Mouse (Mus musculus): ENCODE measurements around the gene Lama1. TPM values are rescaled to one million over a fixed set of nuclear protein-coding genes. Genes with fewer than 3 reads are reported as not detected.
"Not testable (repeated sequence)": the region's sequence is repeated elsewhere in the genome, so short reads cannot be mapped to it uniquely, and the experiment has no call there.

Gene Lama1
- polyA plus RNA-seq, 1 experiment from 2014 or later: 5.0 TPM

GRCm38 (mm10) chr17:67722578-67722977 lies 25.5 kb downstream of the Lama1 start:
- ATAC-seq (replicated peaks): peak; percentile 30; the same call in 1 of the 2 replicates
- no peaks in the 10 kb centered on the region for H3K36me3 ChIP-seq
- H3K4me2 ChIP-seq (replicated peaks): no peak overlapping the region
- H3K9ac ChIP-seq (replicated peaks): no peak overlapping the region
- H3K4me1 ChIP-seq: peaks cover 19% of the 10 kb centered on the region
- H3K4me3 ChIP-seq: no peak overlapping the region
- H3K9me3 ChIP-seq: no peaks in the 10 kb centered on the region
- H3K27me3 ChIP-seq: no peaks in the 10 kb centered on the region
- peak overlapping the region; percentile 66 for H3K27ac ChIP-seq (replicated peaks)
- 100% methylated on average over 1 of the region's 1 CpGs for WGBS

GRCm38 (mm10) chr17:67723175-67724067 lies 26.4 kb downstream of the Lama1 start:
- H3K4me1 ChIP-seq: peaks cover 19% of the 10 kb centered on the region
- no peaks in the 10 kb centered on the region for H3K27me3 ChIP-seq
- no peak overlapping the region for H3K9ac ChIP-seq (replicated peaks)
- H3K4me2 ChIP-seq (replicated peaks): no peak overlapping the region
- peak overlapping the region; percentile 66 for H3K27ac ChIP-seq (replicated peaks)
- H3K36me3 ChIP-seq: no peaks in the 10 kb centered on the region
- ATAC-seq (replicated peaks): peak; percentile 69
- H3K9me3 ChIP-seq: no peaks in the 10 kb centered on the region
- no peak overlapping the region for H3K4me3 ChIP-seq
- 44% methylated on average over 14 of the region's 14 CpGs for WGBS

DNA sequence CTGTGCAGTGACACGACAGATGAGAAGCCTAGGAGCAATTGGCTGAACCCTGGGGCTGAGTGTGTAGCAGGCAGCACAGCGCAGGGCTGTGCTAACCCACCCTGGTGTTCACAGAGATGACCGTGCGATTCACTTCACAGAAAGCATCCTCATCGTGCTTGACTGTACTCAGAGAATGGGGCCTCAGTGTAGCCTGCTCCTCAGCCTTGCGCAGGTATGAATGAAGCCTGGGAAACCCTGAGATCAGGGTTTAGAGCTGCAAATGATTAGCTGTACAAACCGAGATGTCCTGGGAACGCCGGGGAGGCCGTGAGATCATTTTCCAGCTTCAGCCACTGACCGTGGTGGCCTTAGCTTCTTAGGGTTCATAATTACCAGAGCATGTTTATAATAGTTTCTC lies 29.5 kb downstream of the Lama1 start:
- H3K4me2 ChIP-seq (replicated peaks): no peak overlapping the region
- no peak overlapping the region for H3K27ac ChIP-seq (replicated peaks)
- no peak overlapping the region for H3K4me3 ChIP-seq
- H3K4me1 ChIP-seq: peaks cover 19% of the 10 kb centered on the region
- H3K9ac ChIP-seq (replicated peaks): no peak overlapping the region
- H3K9me3 ChIP-seq: no peaks in the 10 kb centered on the region
- no peaks in the 10 kb centered on the region for H3K36me3 ChIP-seq
- no peak for ATAC-seq (replicated peaks)
- no peaks in the 10 kb centered on the region for H3K27me3 ChIP-seq
- 86% methylated on average over 11 of the region's 11 CpGs for WGBS

DNA sequence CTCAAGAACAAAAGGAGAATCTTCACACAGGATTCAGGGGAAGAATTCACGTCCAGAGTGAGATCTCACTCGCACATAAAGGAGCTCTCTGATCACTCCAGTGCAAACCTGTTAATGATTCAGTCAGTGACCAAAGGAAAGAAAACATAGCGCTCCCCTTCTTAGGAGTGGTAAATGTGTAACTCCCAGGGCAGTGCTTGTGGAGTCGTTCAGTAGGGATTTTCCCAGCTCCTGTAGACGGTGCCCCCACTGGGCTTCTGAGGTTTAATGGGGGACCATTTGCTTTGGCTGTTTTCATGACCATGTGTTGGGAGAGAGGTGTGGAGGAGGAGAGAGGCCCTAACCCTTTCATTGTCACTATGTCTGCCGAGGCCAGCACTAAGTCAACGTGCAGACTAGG lies 31.7 kb downstream of the Lama1 start:
- Histone ChIP-seq H3K36me3 (no peaks in the 10 kb centered on the region), H3K4me3 (no peak overlapping the region), H3K27ac (replicated peaks) (no peak overlapping the region), H3K4me1 (peaks cover 6% of the 10 kb centered on the region; the same call in 1 of the 2 replicates), H3K4me2 (replicated peaks) (no peak overlapping the region), H3K9me3 (no peaks in the 10 kb centered on the region), H3K27me3 (no peaks in the 10 kb centered on the region), H3K9ac (replicated peaks) (no peak overlapping the region)
- WGBS: 82% methylated on average over 7 of the region's 7 CpGs
- ATAC-seq (replicated peaks): no peak

DNA sequence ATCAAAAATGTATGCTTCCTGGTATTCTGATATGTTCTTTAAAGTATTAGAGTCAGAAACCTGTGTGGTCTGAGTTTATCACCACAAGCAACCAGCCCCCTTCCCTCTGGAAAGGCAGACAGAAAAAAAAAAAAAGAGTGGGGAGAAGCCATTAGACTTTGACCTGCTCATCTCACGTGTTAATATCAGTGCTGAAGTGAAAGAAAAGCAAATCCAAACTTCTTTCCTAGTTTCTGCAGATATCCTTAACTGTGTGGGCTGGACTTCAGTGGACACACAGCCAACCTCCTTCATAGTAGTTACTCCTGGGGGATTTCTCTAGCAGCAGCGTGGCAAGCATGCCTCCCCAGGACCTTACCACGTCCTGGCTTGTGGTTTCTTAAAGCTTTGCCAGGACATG lies 34.0 kb downstream of the Lama1 start:
- Histone ChIP-seq H3K4me2 (replicated peaks) (no peak overlapping the region), H3K9me3 (no peaks in the 10 kb centered on the region), H3K27ac (replicated peaks) (no peak overlapping the region), H3K9ac (replicated peaks) (no peak overlapping the region), H3K4me3 (no peak overlapping the region), H3K4me1 (no peaks in the 10 kb centered on the region), H3K27me3 (no peaks in the 10 kb centered on the region), H3K36me3 (no peaks in the 10 kb centered on the region)
- 72% methylated on average over 3 of the region's 3 CpGs for WGBS
- no peak for ATAC-seq (replicated peaks)

- no peaks in the 10 kb centered on the region for H3K4me1 ChIP-seq
- H3K27ac ChIP-seq (replicated peaks): no peak overlapping the region
- H3K9ac ChIP-seq (replicated peaks): no peak overlapping the region
- H3K36me3 ChIP-seq: no peaks in the 10 kb centered on the region
- H3K27me3 ChIP-seq: no peaks in the 10 kb centered on the region
- ATAC-seq (replicated peaks): no peak
- H3K4me2 ChIP-seq (replicated peaks): no peak overlapping the region
- H3K9me3 ChIP-seq: no peaks in the 10 kb centered on the region
- 88% methylated on average over 11 of the region's 11 CpGs for WGBS
- no peak overlapping the region for H3K4me3 ChIP-seq
These were observed 34.9 kb downstream of the Lama1 start for GRCm38 (mm10) chr17:67731964-67732363.

GRCm38 (mm10) chr17:67733516-67733915 lies 36.5 kb downstream of the Lama1 start:
- 87% methylated on average over 12 of the region's 12 CpGs for WGBS
- no peak for ATAC-seq (replicated peaks)

GRCm38 (mm10) chr17:67735722-67736121 lies 38.7 kb downstream of the Lama1 start:
- no peak for ATAC-seq (replicated peaks)
- Histone ChIP-seq H3K9ac (replicated peaks) (no peak overlapping the region), H3K27me3 (no peaks in the 10 kb centered on the region), H3K36me3 (0 out of 2 replicates have a peak, but pooled peaks cover 2% of the 10 kb centered on the region), H3K9me3 (no peaks in the 10 kb centered on the region), H3K4me1 (no peaks in the 10 kb centered on the region), H3K27ac (replicated peaks) (no peak overlapping the region), H3K4me2 (replicated peaks) (no peak overlapping the region), H3K4me3 (no peak overlapping the region)
- 92% methylated on average over 6 of the region's 6 CpGs for WGBS

More at GRCm38 (mm10) chr17:67733516-67733915, 36.5 kb downstream of the Lama1 start:
- no peak overlapping the region for H3K4me3 ChIP-seq
- no peak overlapping the region for H3K9ac ChIP-seq (replicated peaks)
- H3K27me3 ChIP-seq: no peaks in the 10 kb centered on the region
- H3K4me1 ChIP-seq: no peaks in the 10 kb centered on the region
- H3K36me3 ChIP-seq: no peaks in the 10 kb centered on the region
- no peak overlapping the region for H3K4me2 ChIP-seq (replicated peaks)
- no peaks in the 10 kb centered on the region for H3K9me3 ChIP-seq
- no peak overlapping the region for H3K27ac ChIP-seq (replicated peaks)

DNA sequence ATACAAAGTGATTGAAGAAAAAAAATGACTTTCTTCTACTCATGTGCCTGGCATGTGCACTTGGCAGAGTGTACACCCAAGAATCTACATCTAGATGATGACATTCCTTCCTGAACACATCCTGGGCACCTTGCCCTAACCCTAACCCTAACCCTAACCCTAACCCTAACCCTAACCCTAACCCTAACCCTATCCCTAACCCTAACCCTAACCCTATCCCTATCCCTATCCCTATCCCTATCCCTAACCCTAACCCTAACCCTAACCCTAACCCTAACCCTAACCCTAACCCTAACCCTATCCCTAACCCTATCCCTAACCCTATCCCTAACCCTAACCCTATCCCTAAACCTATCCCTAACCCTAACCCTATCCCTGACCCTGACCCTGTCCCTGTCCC lies 44.2 kb downstream of the Lama1 start:
- H3K27me3 ChIP-seq; H3K27ac ChIP-seq (replicated peaks); H3K9ac ChIP-seq (replicated peaks); H3K4me1 ChIP-seq; ATAC-seq (replicated peaks); H3K4me3 ChIP-seq; H3K9me3 ChIP-seq; H3K4me2 ChIP-seq (replicated peaks); H3K36me3 ChIP-seq: not testable (repeated sequence)

- ATAC-seq (replicated peaks): 0 out of 2 replicates have a peak, but pooled peaks have one; percentile 32
- WGBS: 77% methylated on average over 9 of the region's 9 CpGs
- H3K4me1 ChIP-seq: no peaks in the 10 kb centered on the region
These were observed 67.3 kb downstream of the Lama1 start for GRCm38 (mm10) chr17:67764167-67764871.

DNA sequence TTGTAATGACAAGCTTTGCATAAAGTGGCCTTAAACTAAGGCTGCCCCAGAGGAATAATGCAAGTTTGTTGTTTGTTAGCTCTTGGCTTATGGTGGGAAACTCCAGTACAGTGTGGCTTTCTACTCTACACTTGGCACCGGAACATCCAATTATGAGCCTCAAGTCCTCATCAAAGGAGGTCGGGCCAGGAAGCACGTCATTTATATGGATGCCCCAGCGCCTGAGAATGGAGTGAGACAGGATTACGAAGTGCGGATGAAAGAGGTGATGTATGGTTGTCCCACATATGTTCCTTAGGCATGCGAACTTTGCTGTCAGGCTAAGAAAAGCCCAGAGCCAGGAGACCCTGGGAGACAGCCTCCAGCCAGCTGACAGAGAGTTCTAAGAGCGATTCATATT lies 76.5 kb downstream of the Lama1 start:
- no peak for ATAC-seq (replicated peaks)
- Histone ChIP-seq H3K4me2 (replicated peaks) (no peak overlapping the region), H3K27me3 (no peaks in the 10 kb centered on the region), H3K36me3 (no peaks in the 10 kb centered on the region), H3K4me3 (no peak overlapping the region), H3K9me3 (no peaks in the 10 kb centered on the region), H3K27ac (replicated peaks) (no peak overlapping the region), H3K9ac (replicated peaks) (no peak overlapping the region), H3K4me1 (no peaks in the 10 kb centered on the region)
- 65% methylated on average over 8 of the region's 8 CpGs for WGBS

More at GRCm38 (mm10) chr17:67764167-67764871, 67.3 kb downstream of the Lama1 start:
- no peaks in the 10 kb centered on the region for H3K36me3 ChIP-seq
- H3K4me2 ChIP-seq (replicated peaks): no peak overlapping the region
- H3K27me3 ChIP-seq: no peaks in the 10 kb centered on the region
- no peaks in the 10 kb centered on the region for H3K9me3 ChIP-seq
- H3K9ac ChIP-seq (replicated peaks): no peak overlapping the region
- H3K4me3 ChIP-seq: no peak overlapping the region
- H3K27ac ChIP-seq (replicated peaks): no peak overlapping the region

DNA sequence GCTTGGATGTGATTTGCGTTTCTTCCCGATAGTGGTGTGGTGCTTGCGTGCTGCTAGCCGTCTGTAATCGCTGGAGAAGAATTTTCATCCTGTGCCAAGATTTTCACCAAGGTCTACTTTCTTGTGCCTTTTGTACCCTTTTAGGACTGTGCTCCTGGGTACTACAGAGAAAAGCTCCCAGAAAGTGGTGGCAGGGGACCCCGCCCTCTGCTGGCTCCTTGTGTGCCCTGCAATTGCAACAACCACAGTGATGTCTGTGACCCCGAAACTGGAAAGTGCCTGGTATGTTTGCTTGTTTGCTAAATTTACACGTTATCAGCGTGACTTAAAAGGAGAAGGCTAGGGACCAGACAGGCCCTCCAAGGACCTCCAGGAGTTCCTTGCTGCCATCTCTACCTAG lies 79.7 kb downstream of the Lama1 start:
- Histone ChIP-seq H3K4me3 (no peak overlapping the region), H3K9ac (replicated peaks) (no peak overlapping the region), H3K9me3 (no peaks in the 10 kb centered on the region), H3K27ac (replicated peaks) (no peak overlapping the region), H3K4me1 (no peaks in the 10 kb centered on the region), H3K4me2 (replicated peaks) (no peak overlapping the region), H3K27me3 (no peaks in the 10 kb centered on the region), H3K36me3 (no peaks in the 10 kb centered on the region)
- no peak for ATAC-seq (replicated peaks)
- 71% methylated on average over 9 of the region's 9 CpGs for WGBS
